Mouse (Mus musculus) forebrain, embryonic 16.5 days (tissue): ENCODE data around the gene Sh3bp5. TPM values are rescaled to one million over a fixed set of nuclear protein-coding genes. Genes with fewer than 3 reads are reported as not detected.
A peak's percentile ranks its signal among the peaks of the same experiment; 100 is the strongest.
"Not testable (repeated sequence)": the region's sequence is repeated elsewhere in the genome, so short reads cannot be mapped to it uniquely, and the experiment has no call there.

Source experiments
- ATAC-seq: fragments of 200-750 bp; cut with Nextera tagmentation; 2 replicates; pipeline ENCODE4 v1.8.0; 2017; ENCODE audit warnings: mild to moderate bottlenecking, moderate library complexity
- H3K27ac ChIP-seq: fragments of 300-500 bp; sonication (generic); 2 replicates; pipeline ENCODE4 v1.5.1; 2014; ENCODE audit warnings: low read length, control low read depth
- H3K27me3 ChIP-seq: fragments of 300-500 bp; sonication (generic); replicated peaks from 2 replicates; pipeline ENCODE4 v1.6.1; 2014; ENCODE audit warnings: low read length; ENCODE audit not compliant: control insufficient read depth, insufficient read depth
- H3K36me3 ChIP-seq: fragments of 300-500 bp; sonication (generic); 2 replicates; pipeline ENCODE4 v1.6.1; 2014; ENCODE audit not compliant: control insufficient read depth, insufficient read depth
- H3K4me1 ChIP-seq: fragments of 300-500 bp; sonication (generic); replicated peaks from 2 replicates; pipeline ENCODE4 v1.6.1; 2014; ENCODE audit warnings: low read length; ENCODE audit not compliant: control insufficient read depth, insufficient read depth
- H3K4me2 ChIP-seq: fragments of 300-500 bp; sonication (generic); 2 replicates; pipeline ENCODE4 v1.6.1; 2014; ENCODE audit warnings: mild to moderate bottlenecking, low read length, control low read depth
- H3K4me3 ChIP-seq: fragments of 300-500 bp; sonication (generic); replicated peaks from 2 replicates; pipeline ENCODE4 v1.5.1; 2014; ENCODE audit warnings: mild to moderate bottlenecking, low read length, control low read depth
- H3K9ac ChIP-seq: fragments of 300-500 bp; sonication (generic); replicated peaks from 2 replicates; pipeline ENCODE4 v1.6.1; 2014; ENCODE audit warnings: low read depth, low read length, control low read depth
- H3K9me3 ChIP-seq: fragments of 300-500 bp; sonication (generic); 2 replicates; pipeline ENCODE4 v1.6.1; 2016; ENCODE audit warnings: low read length; ENCODE audit not compliant: control insufficient read depth
- WGBS: fragments of 180-500 bp; shearing (Covaris S2); extraction: QIAGEN DNeasy Blood & Tissue Kit; methylation state at CpG from one replicate; pipeline ENCODE4 v1.1.7; 2014; 5-methylcytosine and 5-hydroxymethylcytosine counted together
- polyA plus RNA-seq: library from polyadenylated mRNA; unstranded; fragments of >200 nt; fragmentation: Nextera tagmentation; extraction: Ambion mirVana; gene quantifications from 2 replicates; pipeline ENCODE4 v1.2.1, GENCODE M21; 2015

The Sh3bp5 gene
- 120 and 128 TPM in 2 replicates for polyA plus RNA-seq

DNA sequence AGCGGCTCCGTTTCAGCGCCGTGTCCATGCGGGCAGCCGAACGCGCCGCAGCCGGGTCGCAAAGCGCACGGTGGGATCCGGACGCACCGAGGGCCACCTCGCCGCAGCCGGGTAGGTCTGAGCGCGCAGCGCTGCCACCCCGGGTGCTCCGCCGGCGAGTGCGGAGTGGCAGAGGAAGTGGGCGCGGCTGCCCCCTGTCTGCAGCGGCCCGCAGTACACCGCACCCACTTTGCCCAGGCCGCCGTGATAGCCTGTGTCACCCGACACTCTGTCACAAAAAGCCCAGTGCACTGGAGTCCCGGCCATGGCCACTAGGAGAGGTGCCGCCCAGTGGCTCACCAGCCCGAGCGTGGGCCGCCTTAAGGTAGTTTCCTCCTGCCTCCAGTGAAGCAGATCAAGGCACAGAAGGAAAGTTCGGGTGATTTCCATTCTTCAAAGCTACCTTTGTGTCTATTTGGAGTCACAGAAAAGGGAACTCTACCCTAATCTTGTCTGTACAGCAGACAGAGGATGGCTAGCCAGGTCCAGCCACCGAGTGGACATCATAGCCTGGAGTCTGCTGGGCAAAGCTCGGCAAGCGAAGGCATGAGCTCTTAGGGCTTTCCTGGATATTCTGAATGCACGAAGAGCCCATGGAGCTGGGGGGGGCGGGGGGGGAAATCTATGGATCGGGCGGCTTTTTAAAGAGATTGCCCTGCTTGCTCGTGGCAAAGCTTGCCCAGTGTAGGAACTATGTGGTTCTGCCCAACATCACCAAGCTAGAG lies at the start of gene Sh3bp5:
Sh3bp5 (minus strand) TSS at position 149 of the 764 bp plus-strand sequence.
- H3K4me2 ChIP-seq = peak within 1 kb of the TSS; percentile 58
- H3K4me1 ChIP-seq = peaks cover 28% of the 10 kb centered on the region
- WGBS = 7% methylated on average over 49 of the region's 49 CpGs
- peak within 1 kb of the TSS; percentile 82 for H3K4me3 ChIP-seq
- ATAC-seq = peak; percentile 97
- H3K27ac ChIP-seq = peak within 1 kb of the TSS; percentile 94
- no peaks in the 10 kb centered on the region; the same call in 1 of the 2 replicates for H3K36me3 ChIP-seq
- no peaks in the 10 kb centered on the region for H3K9me3 ChIP-seq
- H3K9ac ChIP-seq = peak within 1 kb of the TSS; percentile 94
- no peaks in the 10 kb centered on the region for H3K27me3 ChIP-seq

- H3K4me1 ChIP-seq = no peaks in the 10 kb centered on the region
- 91% methylated on average over 5 of the region's 5 CpGs for WGBS
- no peak overlapping the region for H3K4me2 ChIP-seq
- no peak overlapping the region for H3K9ac ChIP-seq
- H3K27ac ChIP-seq = no peak overlapping the region
- H3K4me3 ChIP-seq = no peak overlapping the region
- H3K36me3 ChIP-seq = peaks cover 51% of the 10 kb centered on the region
- H3K27me3 ChIP-seq = no peaks in the 10 kb centered on the region
- ATAC-seq = no peak
- no peaks in the 10 kb centered on the region for H3K9me3 ChIP-seq
These were observed 46.5 kb upstream of the Sh3bp5 start for GRCm38 (mm10) chr14:31482417-31482816.

- Histone ChIP-seq H3K27me3 (no peaks in the 10 kb centered on the region), H3K9me3 (no peaks in the 10 kb centered on the region), H3K4me1 (no peaks in the 10 kb centered on the region), H3K4me2 (no peak overlapping the region), H3K9ac (no peak overlapping the region), H3K36me3 (peaks cover 4% of the 10 kb centered on the region; the same call in 1 of the 2 replicates), H3K27ac (no peak overlapping the region), H3K4me3 (no peak overlapping the region)
- WGBS = 80% methylated on average over 2 of the region's 2 CpGs
- no peak for ATAC-seq
These were observed 37.4 kb upstream of the Sh3bp5 start for GRCm38 (mm10) chr14:31473297-31473696.

GRCm38 (mm10) chr14:31472451-31473061 lies 36.7 kb upstream of the Sh3bp5 start:
- no peak for ATAC-seq
- H3K9me3 ChIP-seq = no peaks in the 10 kb centered on the region
- H3K36me3 ChIP-seq = no peaks in the 10 kb centered on the region
- no peak overlapping the region for H3K27ac ChIP-seq
- H3K4me3 ChIP-seq = no peak overlapping the region
- no peaks in the 10 kb centered on the region for H3K4me1 ChIP-seq
- H3K27me3 ChIP-seq = no peaks in the 10 kb centered on the region
- H3K4me2 ChIP-seq = no peak overlapping the region
- no peak overlapping the region for H3K9ac ChIP-seq
- 3% methylated on average over 5 of the region's 5 CpGs for WGBS

DNA sequence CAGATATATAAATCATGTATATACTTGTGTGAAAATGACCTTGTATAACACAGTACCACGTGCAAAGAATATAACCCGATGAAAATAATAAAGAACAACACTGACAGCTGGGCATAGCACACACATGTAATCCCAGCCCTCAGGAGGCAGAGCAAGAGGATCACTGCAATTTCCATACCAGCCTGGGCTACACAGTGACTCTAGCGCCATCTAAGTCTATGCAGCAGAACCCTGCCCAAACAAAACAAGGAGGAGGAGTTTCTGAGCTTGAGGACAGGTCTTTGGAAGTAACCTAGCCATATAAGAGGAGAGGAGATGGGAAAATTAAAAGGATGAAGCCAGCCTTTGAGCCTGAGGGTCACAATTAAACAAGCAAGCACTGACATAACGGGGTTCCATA lies 33.8 kb upstream of the Sh3bp5 start:
- Histone ChIP-seq H3K36me3 (no peaks in the 10 kb centered on the region), H3K4me3 (no peak overlapping the region), H3K27ac (no peak overlapping the region), H3K27me3 (no peaks in the 10 kb centered on the region), H3K9ac (no peak overlapping the region), H3K4me2 (no peak overlapping the region), H3K9me3 (no peaks in the 10 kb centered on the region), H3K4me1 (no peaks in the 10 kb centered on the region)
- no peak for ATAC-seq
- 68% methylated on average over 4 of the region's 4 CpGs for WGBS

DNA sequence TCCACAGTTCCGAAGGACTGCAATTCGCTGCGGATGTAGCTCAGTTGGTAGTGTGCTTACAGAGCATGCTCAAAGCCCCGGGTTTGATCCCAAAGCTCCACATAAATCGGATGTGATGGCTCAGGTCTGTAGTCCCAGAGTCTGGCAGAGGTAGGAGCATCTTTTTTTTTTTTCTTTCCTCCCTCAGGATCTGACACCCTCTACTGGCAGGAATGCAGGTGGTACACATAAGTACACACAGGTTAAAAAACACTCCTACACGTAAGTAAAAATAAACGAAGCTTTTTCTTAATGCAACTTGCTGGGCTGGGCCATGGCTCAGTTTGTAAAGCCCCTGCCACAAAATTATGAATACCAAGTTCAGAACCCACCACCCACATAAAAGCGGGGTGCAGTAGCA lies 28.3 kb upstream of the Sh3bp5 start:
- no peaks in the 10 kb centered on the region for H3K9me3 ChIP-seq
- 54% methylated on average over 8 of the region's 8 CpGs for WGBS
- no peak overlapping the region for H3K27ac ChIP-seq
- no peaks in the 10 kb centered on the region for H3K27me3 ChIP-seq
- H3K4me1 ChIP-seq = no peaks in the 10 kb centered on the region
- H3K9ac ChIP-seq = no peak overlapping the region
- H3K4me3 ChIP-seq = no peak overlapping the region
- H3K4me2 ChIP-seq = no peak overlapping the region
- ATAC-seq = no peak
- no peaks in the 10 kb centered on the region for H3K36me3 ChIP-seq

DNA sequence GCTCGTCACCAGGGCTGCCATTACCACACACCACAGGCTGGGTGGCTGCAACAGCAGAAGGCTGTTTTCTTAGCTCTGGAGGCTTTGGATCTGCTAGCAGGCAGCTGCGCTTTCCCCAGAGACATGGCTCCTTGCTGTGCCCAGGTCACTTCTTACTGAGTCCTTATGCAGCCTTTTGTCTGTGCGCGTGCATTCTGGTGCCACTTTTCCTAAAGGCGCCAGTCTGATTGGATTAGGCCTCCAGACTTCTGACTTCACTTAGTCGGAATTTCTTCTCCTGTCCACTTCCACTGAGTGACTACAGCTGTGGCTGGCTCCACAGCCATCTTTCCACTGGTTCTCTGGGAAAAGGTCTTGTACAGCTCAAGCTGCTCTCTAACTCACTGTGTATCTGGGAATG lies 27.0 kb upstream of the Sh3bp5 start:
- WGBS = 71% methylated on average over 6 of the region's 6 CpGs
- no peak overlapping the region for H3K27ac ChIP-seq
- H3K4me2 ChIP-seq = no peak overlapping the region
- ATAC-seq = no peak
- H3K36me3 ChIP-seq = no peaks in the 10 kb centered on the region
- H3K9ac ChIP-seq = no peak overlapping the region
- no peaks in the 10 kb centered on the region for H3K27me3 ChIP-seq
- no peaks in the 10 kb centered on the region for H3K9me3 ChIP-seq
- no peaks in the 10 kb centered on the region for H3K4me1 ChIP-seq
- no peak overlapping the region for H3K4me3 ChIP-seq

- not testable (repeated sequence) for H3K4me3 ChIP-seq, H3K27ac ChIP-seq, H3K9me3 ChIP-seq, H3K27me3 ChIP-seq, H3K9ac ChIP-seq, H3K4me1 ChIP-seq, H3K4me2 ChIP-seq, ATAC-seq, H3K36me3 ChIP-seq
- 65% methylated on average over 5 of the region's 5 CpGs for WGBS
These were observed 26.3 kb upstream of the Sh3bp5 start for GRCm38 (mm10) chr14:31462226-31462625.

DNA sequence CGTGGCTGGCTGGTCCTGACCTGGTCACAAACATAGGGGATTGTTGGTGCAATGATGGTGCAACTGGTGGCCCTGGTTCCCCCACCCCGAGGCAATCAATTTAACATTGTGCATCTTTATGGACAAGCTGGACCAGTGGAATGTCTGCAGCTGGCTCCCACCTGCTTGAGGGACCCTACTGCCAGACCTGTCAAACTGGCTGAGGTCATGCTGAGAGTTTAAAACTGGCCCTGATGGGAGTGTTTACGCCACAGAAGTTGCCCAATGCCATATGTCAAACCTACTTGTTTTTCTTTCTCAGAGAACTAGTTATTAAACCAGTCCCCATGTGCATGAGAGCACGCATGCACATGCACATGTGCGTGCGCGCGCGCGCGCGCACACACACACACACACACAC lies 22.1 kb upstream of the Sh3bp5 start:
- Histone ChIP-seq H3K4me2 (no peak overlapping the region), H3K4me1 (0 out of 2 replicates have a peak, but pooled peaks cover 4% of the 10 kb centered on the region), H3K27ac (no peak overlapping the region), H3K4me3 (no peak overlapping the region), H3K36me3 (no peaks in the 10 kb centered on the region), H3K27me3 (no peaks in the 10 kb centered on the region), H3K9me3 (no peaks in the 10 kb centered on the region), H3K9ac (no peak overlapping the region)
- 89% methylated on average over 12 of the region's 12 CpGs for WGBS
- no peak for ATAC-seq
